Mouse (Mus musculus): ENCODE measurements around the gene Fiz1.

DNA sequence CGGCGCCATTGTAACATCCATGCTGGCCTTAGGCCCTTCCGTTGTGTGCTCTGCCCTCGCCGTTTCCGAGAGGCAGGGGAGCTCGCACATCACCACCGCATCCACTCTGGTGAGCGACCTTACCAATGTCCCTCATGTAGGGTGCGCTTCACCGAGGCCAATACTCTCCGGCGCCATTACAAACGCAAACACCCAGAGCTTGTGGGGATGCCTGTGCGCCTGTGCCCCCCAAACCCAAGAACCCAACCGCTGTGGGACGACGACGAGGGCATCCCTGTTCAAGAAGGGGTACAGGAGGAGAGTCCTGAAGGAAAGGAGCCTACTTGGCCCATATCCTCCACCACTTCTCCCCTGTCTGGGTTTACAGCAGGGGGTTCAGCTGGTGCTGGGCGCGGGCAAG, 3.4 kb upstream of the Fiz1 start:
- no peak for TF ChIP-seq POLR2A (IDR thresholded peaks at IDR 0.05; ENCODE audit: borderline replicate concordance, low read depth, low read length)
- TF ChIP-seq CTCF (IDR thresholded peaks at IDR 0.05; ENCODE audit: low read depth, low read length), result no peak

All from bone marrow macrophage, adult 2 months (primary cell).